Mouse (Mus musculus): ENCODE measurements around the gene Syt6. TPM values are rescaled to one million over a fixed set of nuclear protein-coding genes. Genes with fewer than 3 reads are reported as not detected.
A peak's percentile ranks its signal among the peaks of the same experiment; 100 is the strongest.

Gene Syt6
- polyA plus RNA-seq, 1 experiment from 2014 or later, result not detected

DNA sequence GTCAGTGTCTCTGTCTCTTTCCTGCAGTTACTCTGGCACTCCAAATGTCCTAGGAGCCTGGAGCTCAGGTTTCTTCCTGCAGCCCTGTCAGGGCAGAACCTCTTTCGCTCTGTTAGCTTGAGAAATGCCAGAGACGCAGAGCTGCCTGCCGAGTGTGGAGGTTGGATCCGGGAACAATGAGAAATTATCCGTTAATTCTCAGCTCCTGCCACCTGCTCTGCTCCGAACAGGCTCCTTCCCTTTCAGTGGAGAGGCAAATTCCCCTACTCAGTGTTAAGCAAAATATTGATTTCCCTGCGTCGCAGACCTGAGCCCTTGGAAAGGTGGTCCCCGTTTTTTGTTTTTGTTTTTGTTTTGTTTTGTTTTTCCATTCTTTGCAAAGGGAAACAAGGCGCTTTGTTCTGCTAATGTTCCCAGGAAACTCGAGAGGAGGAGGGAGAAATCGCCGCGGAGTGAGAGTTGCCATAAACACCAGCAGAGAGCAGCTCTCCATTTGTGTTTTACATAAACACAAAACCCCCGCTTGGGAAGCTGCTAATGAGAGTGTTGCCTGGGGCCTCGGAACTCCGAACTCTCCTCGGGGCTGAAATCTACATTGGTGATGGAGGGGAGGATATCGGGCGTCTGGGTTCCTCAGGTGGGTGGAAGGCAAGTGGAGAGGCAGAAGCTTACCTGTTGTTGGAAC lies 1.8 kb upstream of the Syt6 start:
- peaks cover 18% of the 10 kb centered on the region for H3K4me1 ChIP-seq (replicated peaks)
- no peak overlapping the region for H3K27ac ChIP-seq
- H3K4me2 ChIP-seq, result no peak overlapping the region
- no peak overlapping the region for H3K4me3 ChIP-seq
- H3K36me3 ChIP-seq, result no peaks in the 10 kb centered on the region
- WGBS, result 3% methylated on average over 20 of the region's 20 CpGs
- no peak overlapping the region for H3K9ac ChIP-seq
- ATAC-seq (replicated peaks; ENCODE audit: insufficient number of reproducible peaks, insufficient read depth, low FRiP score, low read depth), result no peak
- peaks cover 79% of the 10 kb centered on the region for H3K27me3 ChIP-seq
- H3K9me3 ChIP-seq (replicated peaks), result no peaks in the 10 kb centered on the region

DNA sequence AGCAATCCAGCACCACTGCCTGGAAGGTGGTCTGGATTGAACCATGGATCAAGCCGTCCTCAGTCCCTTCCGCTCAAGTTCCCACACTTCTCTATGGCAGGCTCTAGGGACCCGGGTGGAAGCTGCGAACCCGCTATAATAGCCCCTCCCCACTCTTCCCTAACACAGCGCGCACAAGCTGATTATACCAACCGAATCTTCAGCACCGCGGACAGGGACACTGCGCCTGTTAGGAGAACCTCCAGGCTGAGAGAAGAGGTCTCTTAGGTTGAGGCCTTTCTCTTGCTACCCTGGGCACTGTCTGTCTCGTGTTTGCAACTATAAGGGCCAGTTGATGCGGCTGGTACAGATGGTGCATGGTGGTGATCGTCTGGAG lies 1.3 kb upstream of the Syt6 start:
- H3K27me3 ChIP-seq, result peaks cover 84% of the 10 kb centered on the region
- no peak overlapping the region for H3K9ac ChIP-seq
- H3K27ac ChIP-seq, result no peak overlapping the region
- H3K4me1 ChIP-seq (replicated peaks), result peaks cover 18% of the 10 kb centered on the region
- H3K36me3 ChIP-seq, result no peaks in the 10 kb centered on the region
- no peak overlapping the region for H3K4me3 ChIP-seq
- ATAC-seq (replicated peaks; ENCODE audit: insufficient number of reproducible peaks, insufficient read depth, low FRiP score, low read depth), result 0 out of 2 replicates have a peak, but pooled peaks have one; percentile 33
- WGBS, result under 1% methylated on average over 14 of the region's 14 CpGs
- no peak overlapping the region for H3K4me2 ChIP-seq
- no peaks in the 10 kb centered on the region for H3K9me3 ChIP-seq (replicated peaks)

DNA sequence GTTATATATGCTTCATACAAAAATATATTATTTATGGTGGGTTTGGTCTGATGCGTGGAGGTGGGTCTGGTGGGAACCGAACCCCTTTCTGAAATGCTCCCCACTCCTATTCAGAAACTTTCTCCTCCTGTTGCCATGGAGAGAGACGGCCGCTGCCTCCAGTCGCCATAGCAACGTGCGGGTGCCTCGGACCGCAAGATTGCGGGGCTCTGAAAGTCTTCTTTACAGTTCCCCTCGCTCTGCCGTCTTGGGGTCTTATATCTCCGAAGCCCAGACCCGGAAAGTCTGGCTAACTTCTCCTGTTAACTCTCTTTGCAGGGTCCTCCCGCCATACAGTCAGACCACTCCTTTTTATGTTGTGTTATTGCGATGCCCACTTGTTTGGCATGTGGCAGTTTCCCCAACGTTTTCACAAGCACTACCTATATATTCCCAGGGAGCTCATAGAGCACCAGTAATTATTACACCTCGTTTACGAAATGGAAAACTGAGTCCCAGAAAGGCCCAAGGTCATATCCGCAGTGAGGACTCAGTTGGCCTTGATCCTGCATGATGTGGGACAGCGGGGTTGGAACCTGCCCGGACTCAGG lies 370 bp upstream of the Syt6 start:
- no peaks in the 10 kb centered on the region for H3K36me3 ChIP-seq
- ATAC-seq (replicated peaks; ENCODE audit: insufficient number of reproducible peaks, insufficient read depth, low FRiP score, low read depth), result no peak
- H3K27me3 ChIP-seq, result peaks cover 90% of the 10 kb centered on the region
- no peaks in the 10 kb centered on the region for H3K9me3 ChIP-seq (replicated peaks)
- 0 out of 2 replicates have a peak overlapping the region, but pooled peaks have one; percentile 93 for H3K4me2 ChIP-seq
- 12% methylated on average over 22 of the region's 22 CpGs for WGBS
- peaks cover 18% of the 10 kb centered on the region for H3K4me1 ChIP-seq (replicated peaks)
- H3K9ac ChIP-seq, result no peak overlapping the region
- no peak overlapping the region for H3K27ac ChIP-seq
- H3K4me3 ChIP-seq, result peak overlapping the region; percentile 54; the same call in 1 of the 2 replicates

DNA sequence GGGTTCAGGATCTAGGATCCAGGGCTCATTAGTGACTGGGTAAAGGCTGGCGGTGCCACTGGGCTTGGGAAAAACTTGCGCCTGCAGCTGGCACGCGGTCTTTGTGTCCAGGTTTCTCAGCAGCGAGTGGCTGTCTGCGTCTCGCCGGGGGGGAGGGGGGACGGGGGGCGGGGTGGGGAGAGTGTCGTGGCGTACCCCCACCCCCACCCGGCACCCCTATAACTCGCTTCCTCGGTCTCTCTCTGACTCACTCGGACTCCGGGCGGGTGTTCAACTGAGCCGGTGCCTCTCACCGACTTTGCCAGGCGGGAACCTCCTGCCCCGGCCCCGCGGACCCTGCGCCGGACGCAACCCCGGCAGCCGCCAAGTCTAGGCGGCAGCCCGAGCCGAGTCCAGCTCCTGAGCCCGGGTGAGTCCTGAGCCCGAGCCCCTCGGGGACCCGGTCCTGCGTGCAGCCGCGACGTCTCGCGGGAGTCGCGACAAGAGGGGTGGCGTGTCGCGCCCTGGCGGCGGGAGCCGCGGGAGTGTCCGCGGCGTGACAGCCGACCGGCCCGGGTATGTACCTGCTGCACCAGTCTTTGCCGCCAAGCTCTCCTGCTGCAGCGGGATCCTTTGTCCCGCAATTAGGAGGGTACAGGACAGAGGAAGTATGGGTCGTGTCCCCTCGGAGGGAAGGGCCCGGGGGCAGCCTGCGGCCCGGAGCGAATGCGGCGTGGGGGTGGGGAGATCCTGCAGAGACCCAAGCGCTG lies 1.0 kb downstream of the Syt6 start:
- Histone ChIP-seq H3K4me3 (peak overlapping the region; percentile 54), H3K4me2 (peak overlapping the region; percentile 93), H3K9ac (0 out of 2 replicates have a peak overlapping the region, but pooled peaks have one; percentile 28), H3K4me1 (replicated peaks) (peaks cover 18% of the 10 kb centered on the region), H3K36me3 (no peaks in the 10 kb centered on the region), H3K27me3 (peaks cover 83% of the 10 kb centered on the region), H3K27ac (no peak overlapping the region), H3K9me3 (replicated peaks) (no peaks in the 10 kb centered on the region)
- WGBS, result 1% methylated on average over 61 of the region's 69 CpGs
- ATAC-seq (replicated peaks; ENCODE audit: insufficient number of reproducible peaks, insufficient read depth, low FRiP score, low read depth), result peak; percentile 11; the same call in 1 of the 2 replicates

DNA sequence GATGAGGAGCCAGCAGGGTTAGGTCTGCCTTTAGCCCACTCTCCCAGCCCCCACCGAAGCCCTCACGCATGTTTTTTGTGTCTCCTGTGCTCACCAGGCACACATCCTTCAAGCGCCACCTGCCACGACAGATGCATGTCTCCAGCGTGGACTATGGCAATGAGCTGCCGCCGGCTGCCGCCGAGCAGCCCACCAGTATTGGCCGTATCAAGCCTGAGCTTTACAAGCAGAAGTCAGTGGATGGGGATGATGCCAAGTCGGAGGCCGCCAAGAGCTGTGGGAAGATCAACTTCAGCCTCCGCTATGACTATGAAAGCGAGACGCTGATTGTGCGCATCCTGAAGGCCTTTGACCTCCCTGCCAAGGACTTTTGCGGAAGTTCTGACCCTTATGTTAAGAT lies 12.1 kb downstream of the Syt6 start:
- Histone ChIP-seq H3K4me2 (no peak overlapping the region), H3K27ac (no peak overlapping the region), H3K27me3 (0 out of 2 replicates have a peak, but pooled peaks cover 3% of the 10 kb centered on the region), H3K4me1 (replicated peaks) (no peaks in the 10 kb centered on the region), H3K4me3 (no peak overlapping the region), H3K36me3 (no peaks in the 10 kb centered on the region), H3K9me3 (replicated peaks) (no peaks in the 10 kb centered on the region), H3K9ac (no peak overlapping the region)
- no peak for ATAC-seq (replicated peaks; ENCODE audit: insufficient number of reproducible peaks, insufficient read depth, low FRiP score, low read depth)
- WGBS, result 92% methylated on average over 17 of the region's 17 CpGs

DNA sequence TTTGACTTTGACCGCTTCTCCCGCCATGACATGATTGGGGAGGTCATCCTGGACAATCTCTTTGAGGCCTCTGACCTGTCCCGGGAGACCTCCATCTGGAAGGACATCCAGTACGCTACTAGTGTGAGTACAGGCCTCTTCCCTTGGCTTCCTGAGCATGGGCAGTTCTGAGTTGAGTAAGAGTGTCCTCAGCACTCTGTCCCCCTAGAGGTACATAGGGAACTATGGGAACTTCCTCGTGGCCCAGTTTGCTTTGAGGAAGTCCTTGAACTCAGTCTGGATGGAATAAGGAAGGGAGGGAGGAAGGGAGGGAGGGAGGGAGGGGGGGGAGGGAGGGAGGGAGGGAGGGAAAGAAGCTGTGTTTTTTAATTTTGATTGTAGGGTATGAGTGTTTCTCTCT lies 12.6 kb downstream of the Syt6 start:
- Histone ChIP-seq H3K9ac (no peak overlapping the region), H3K27me3 (0 out of 2 replicates have a peak, but pooled peaks cover 3% of the 10 kb centered on the region), H3K4me2 (no peak overlapping the region), H3K36me3 (no peaks in the 10 kb centered on the region), H3K27ac (no peak overlapping the region), H3K4me3 (no peak overlapping the region), H3K9me3 (replicated peaks) (no peaks in the 10 kb centered on the region), H3K4me1 (replicated peaks) (no peaks in the 10 kb centered on the region)
- no peak for ATAC-seq (replicated peaks; ENCODE audit: insufficient number of reproducible peaks, insufficient read depth, low FRiP score, low read depth)
- WGBS, result 77% methylated on average over 5 of the region's 5 CpGs

DNA sequence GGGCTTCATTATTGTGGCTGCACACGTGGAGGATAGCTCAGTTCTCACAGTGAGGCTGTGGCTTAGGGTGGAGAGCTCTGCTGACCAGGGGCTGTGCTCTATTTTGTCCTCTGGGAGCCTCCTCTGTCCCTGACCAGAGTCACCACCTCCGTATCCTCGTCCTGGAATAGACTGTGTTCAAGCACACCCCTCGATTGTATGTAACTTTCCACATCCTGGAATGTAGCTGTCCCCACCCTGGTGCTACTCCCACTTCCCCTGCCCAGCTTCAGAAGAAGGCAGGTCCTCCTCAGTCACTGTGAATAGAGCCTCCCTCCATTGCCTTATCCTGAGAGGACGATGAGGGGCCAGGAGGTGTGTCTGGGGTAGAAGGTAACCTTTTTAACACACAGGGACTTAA lies 14.6 kb downstream of the Syt6 start:
- Histone ChIP-seq H3K4me3 (no peak overlapping the region), H3K9me3 (replicated peaks) (no peaks in the 10 kb centered on the region), H3K27ac (no peak overlapping the region), H3K27me3 (no peaks in the 10 kb centered on the region), H3K4me1 (replicated peaks) (no peaks in the 10 kb centered on the region; the same call in 1 of the 2 replicates), H3K9ac (no peak overlapping the region), H3K36me3 (no peaks in the 10 kb centered on the region), H3K4me2 (no peak overlapping the region)
- WGBS, result 33% methylated on average over 5 of the region's 5 CpGs
- 0 out of 2 replicates have a peak, but pooled peaks have one; percentile 27 for ATAC-seq (replicated peaks; ENCODE audit: insufficient number of reproducible peaks, insufficient read depth, low FRiP score, low read depth)

DNA sequence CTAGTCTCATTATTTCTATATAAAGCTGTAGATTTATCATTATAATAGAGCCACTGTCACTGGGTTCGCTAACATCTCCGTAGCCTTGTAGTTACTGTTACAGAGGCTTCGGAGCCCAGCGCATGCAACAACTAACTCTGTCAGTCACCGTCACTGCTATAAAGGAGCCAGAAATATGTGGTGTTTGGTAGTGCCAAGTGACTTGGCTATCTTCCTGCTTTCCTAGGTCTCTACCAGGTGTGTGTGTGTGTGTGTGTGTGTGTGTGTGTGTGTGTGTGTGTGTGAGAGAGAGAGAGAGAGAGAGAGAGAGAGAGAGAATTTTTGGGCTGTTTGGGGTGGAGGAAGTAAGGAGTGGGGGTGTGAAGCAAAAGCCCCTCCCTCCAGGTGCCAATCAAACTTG lies 17.6 kb downstream of the Syt6 start:
- WGBS, result 88% methylated on average over 5 of the region's 5 CpGs
- ATAC-seq (replicated peaks; ENCODE audit: insufficient number of reproducible peaks, insufficient read depth, low FRiP score, low read depth), result no peak
- no peak overlapping the region for H3K4me3 ChIP-seq
- no peaks in the 10 kb centered on the region for H3K27me3 ChIP-seq
- no peaks in the 10 kb centered on the region for H3K36me3 ChIP-seq
- no peak overlapping the region for H3K9ac ChIP-seq
- H3K27ac ChIP-seq, result no peak overlapping the region
- no peak overlapping the region for H3K4me2 ChIP-seq
- H3K9me3 ChIP-seq (replicated peaks), result no peaks in the 10 kb centered on the region
- no peaks in the 10 kb centered on the region; the same call in 1 of the 2 replicates for H3K4me1 ChIP-seq (replicated peaks)

DNA sequence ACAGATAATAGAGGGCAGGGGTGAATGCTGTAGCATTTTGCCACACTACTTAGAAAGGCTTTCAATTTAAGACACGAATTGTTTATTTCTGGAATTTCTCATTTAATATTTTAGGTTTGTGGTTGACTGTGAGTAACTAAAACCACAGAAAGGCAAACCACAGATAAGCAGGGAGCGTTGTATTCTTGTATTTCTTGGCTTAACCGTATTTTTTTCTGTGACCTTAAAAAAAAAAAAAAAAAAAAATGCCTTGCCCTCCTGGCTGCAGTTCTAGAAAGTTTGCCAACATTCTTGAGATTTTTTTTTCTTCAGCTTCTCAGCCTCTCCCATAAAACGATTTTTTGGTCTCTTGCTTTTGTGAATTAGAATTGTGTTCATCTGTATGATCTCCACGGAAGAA lies 18.6 kb downstream of the Syt6 start:
- ATAC-seq (replicated peaks; ENCODE audit: insufficient number of reproducible peaks, insufficient read depth, low FRiP score, low read depth), result no peak
- no peak overlapping the region for H3K9ac ChIP-seq
- 50% methylated on average over 5 of the region's 5 CpGs for WGBS
- no peaks in the 10 kb centered on the region for H3K9me3 ChIP-seq (replicated peaks)
- no peak overlapping the region for H3K4me3 ChIP-seq
- H3K27me3 ChIP-seq, result no peaks in the 10 kb centered on the region
- H3K27ac ChIP-seq, result no peak overlapping the region
- no peaks in the 10 kb centered on the region; the same call in 1 of the 2 replicates for H3K4me1 ChIP-seq (replicated peaks)
- no peaks in the 10 kb centered on the region for H3K36me3 ChIP-seq
- H3K4me2 ChIP-seq, result no peak overlapping the region

DNA sequence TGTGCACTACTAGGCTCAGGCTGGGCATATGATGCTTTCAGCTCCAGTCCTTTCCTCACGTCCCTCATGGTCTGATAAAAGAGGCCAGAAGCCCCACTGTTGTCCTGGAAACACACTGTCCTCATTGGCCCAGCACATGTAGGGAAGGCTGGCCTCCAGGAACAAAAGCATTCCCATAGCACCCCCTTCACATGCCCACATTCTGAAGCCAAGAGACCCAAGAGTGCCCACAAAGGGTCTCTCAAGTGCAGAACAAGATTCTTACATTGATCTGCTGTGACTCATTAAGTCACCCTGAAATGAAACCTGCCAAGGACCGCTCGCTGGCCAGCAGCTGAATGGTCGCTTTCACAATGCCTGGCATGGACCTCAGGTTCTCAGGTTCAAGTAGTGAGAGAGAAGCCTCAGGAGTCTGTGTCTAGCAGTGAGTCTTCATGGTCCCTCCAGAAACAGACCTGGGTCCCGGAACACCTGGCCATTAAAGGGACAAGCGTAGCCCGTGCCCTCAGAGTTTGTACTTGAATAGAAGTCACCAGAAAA lies 20.3 kb downstream of the Syt6 start:
- Histone ChIP-seq H3K36me3 (no peaks in the 10 kb centered on the region), H3K9ac (no peak overlapping the region), H3K4me1 (replicated peaks) (no peaks in the 10 kb centered on the region; the same call in 1 of the 2 replicates), H3K27me3 (no peaks in the 10 kb centered on the region), H3K27ac (no peak overlapping the region), H3K4me2 (no peak overlapping the region), H3K9me3 (replicated peaks) (no peaks in the 10 kb centered on the region), H3K4me3 (no peak overlapping the region)
- 75% methylated on average over 7 of the region's 7 CpGs for WGBS
- ATAC-seq (replicated peaks; ENCODE audit: insufficient number of reproducible peaks, insufficient read depth, low FRiP score, low read depth), result no peak

DNA sequence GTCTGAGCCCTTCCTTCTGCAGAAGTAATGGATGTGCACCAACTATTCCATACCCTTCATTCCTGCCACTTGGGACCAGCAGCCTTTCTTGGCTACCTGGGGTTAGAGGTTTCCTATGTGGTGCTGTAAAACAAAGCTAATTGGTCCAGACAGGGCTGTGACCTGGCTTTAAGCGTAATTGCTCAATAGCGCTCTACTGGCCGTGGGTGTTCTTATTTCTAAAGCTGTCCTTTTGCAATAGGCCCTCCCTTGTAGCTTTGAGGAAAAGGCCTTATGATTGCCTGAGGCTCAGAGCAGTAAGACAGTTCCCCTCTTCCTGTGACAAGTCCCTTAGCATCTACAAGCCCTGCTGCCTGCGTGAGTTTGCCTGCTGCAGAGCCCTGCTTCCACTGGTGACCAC lies 22.6 kb downstream of the Syt6 start:
- H3K9ac ChIP-seq, result no peak overlapping the region
- H3K27me3 ChIP-seq, result no peaks in the 10 kb centered on the region
- no peak overlapping the region for H3K27ac ChIP-seq
- ATAC-seq (replicated peaks; ENCODE audit: insufficient number of reproducible peaks, insufficient read depth, low FRiP score, low read depth), result no peak
- H3K9me3 ChIP-seq (replicated peaks), result no peaks in the 10 kb centered on the region
- no peak overlapping the region for H3K4me3 ChIP-seq
- H3K4me2 ChIP-seq, result no peak overlapping the region
- no peaks in the 10 kb centered on the region for H3K36me3 ChIP-seq
- WGBS, result 84% methylated on average over 4 of the region's 4 CpGs
- H3K4me1 ChIP-seq (replicated peaks), result peaks cover 9% of the 10 kb centered on the region

Measured in heart, embryonic 15.5 days (tissue).